Mouse (Mus musculus): ENCODE data around the gene Pigu. TPM values are rescaled to one million over a fixed set of nuclear protein-coding genes. Genes with fewer than 3 reads are reported as not detected.

The Pigu gene
- polyA plus RNA-seq, 1 experiment from 2014 or later = 56.3 TPM

DNA sequence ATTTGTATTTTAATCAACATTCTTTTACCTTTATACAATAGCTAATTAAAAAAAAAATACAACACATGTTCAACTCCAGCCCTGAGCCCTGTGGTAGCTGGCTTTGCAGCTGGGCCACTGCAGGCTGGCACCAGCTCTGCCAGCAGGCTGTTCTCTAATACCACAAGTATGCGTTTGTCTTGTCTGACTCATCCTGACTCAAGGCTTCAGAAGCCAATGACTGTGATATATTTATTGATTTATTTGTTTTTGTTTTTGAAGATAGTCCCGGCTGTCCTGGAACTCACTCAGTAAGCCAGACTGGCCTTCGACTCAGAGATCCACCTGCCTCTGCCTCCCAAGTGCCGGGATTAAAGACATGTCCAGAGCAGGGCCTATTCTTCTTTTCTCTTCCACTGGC is 63.3 kb downstream of the Pigu start:
- no peak overlapping the region for H3K4me3 ChIP-seq (ENCODE audit: low read depth, low read length)
- WGBS = 93% methylated on average over 4 of the region's 4 CpGs
- no peak for ATAC-seq (replicated peaks; ENCODE audit: low FRiP score)
- no peak overlapping the region for H3K27ac ChIP-seq (ENCODE audit: low read depth, low read length)
- H3K27me3 ChIP-seq (ENCODE audit: control insufficient read depth, insufficient read depth, low read length) = no peaks in the 10 kb centered on the region
- H3K4me1 ChIP-seq (replicated peaks; ENCODE audit: control insufficient read depth, insufficient read depth, low read length) = no peaks in the 10 kb centered on the region
- H3K36me3 ChIP-seq (ENCODE audit: control insufficient read depth, insufficient read depth, low read length) = peaks cover 10% of the 10 kb centered on the region; the same call in 1 of the 2 replicates
- no peak for DNase-seq (ENCODE audit: low spot score)
- H3K9me3 ChIP-seq (ENCODE audit: control insufficient read depth, low read length) = no peaks in the 10 kb centered on the region
- no peak overlapping the region for H3K4me2 ChIP-seq (ENCODE audit: low read depth, low read length, severe bottlenecking)
- no peak overlapping the region for H3K9ac ChIP-seq (ENCODE audit: low read length)

DNA sequence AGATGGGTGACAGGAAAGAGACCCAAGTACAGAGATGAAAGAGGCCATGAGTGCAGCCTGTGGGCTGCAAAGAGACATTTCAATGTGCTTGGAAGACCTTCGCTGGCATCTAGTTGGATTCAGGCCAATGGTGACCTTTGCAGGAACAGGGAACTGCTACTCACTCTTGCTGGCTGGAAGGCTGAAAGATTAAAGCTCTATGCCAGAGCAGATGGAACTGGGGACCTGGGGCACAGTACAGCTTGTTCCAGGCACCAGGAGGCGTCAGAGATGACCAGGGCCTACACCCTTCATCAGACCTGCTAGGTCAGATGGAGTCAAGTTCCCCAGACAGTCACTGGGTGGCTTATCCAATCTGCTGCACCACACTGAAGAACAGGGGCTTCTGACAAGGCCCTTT is 63.8 kb downstream of the Pigu start:
- H3K9ac ChIP-seq (ENCODE audit: low read length) = no peak overlapping the region
- H3K27me3 ChIP-seq (ENCODE audit: control insufficient read depth, insufficient read depth, low read length) = no peaks in the 10 kb centered on the region
- ATAC-seq (replicated peaks; ENCODE audit: low FRiP score) (no peak), DNase-seq (ENCODE audit: low spot score) (no peak)
- 87% methylated on average over 2 of the region's 2 CpGs for WGBS
- H3K4me3 ChIP-seq (ENCODE audit: low read depth, low read length) = no peak overlapping the region
- peaks cover 7% of the 10 kb centered on the region; the same call in 1 of the 2 replicates for H3K36me3 ChIP-seq (ENCODE audit: control insufficient read depth, insufficient read depth, low read length)
- H3K4me2 ChIP-seq (ENCODE audit: low read depth, low read length, severe bottlenecking) = no peak overlapping the region
- H3K4me1 ChIP-seq (replicated peaks; ENCODE audit: control insufficient read depth, insufficient read depth, low read length) = no peaks in the 10 kb centered on the region
- H3K27ac ChIP-seq (ENCODE audit: low read depth, low read length) = no peak overlapping the region
- H3K9me3 ChIP-seq (ENCODE audit: control insufficient read depth, low read length) = no peaks in the 10 kb centered on the region

DNA sequence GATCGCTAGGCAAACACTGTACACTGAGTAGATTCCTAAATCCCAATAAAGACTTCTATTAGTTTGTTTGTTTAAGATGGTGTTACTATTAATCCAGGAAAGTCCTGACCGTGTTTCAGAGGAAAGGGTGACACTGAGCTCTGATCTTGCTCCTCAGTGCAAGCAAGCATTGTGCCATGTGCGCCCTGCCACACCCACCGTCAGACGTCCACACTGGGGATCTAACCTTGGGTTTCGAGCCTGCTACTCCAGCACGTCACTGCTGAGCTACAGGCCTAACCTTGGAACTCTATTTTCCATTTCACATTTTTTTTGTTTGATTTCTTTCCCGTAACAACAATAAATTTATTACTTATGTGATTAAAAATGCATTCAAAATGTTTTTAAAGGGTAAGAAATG is 67.2 kb downstream of the Pigu start:
- no peak overlapping the region for H3K4me3 ChIP-seq (ENCODE audit: low read depth, low read length)
- ATAC-seq (replicated peaks; ENCODE audit: low FRiP score) (no peak), DNase-seq (ENCODE audit: low spot score) (no peak)
- WGBS = 92% methylated on average over 8 of the region's 8 CpGs
- H3K4me1 ChIP-seq (replicated peaks; ENCODE audit: control insufficient read depth, insufficient read depth, low read length) = no peaks in the 10 kb centered on the region
- no peaks in the 10 kb centered on the region for H3K27me3 ChIP-seq (ENCODE audit: control insufficient read depth, insufficient read depth, low read length)
- H3K27ac ChIP-seq (ENCODE audit: low read depth, low read length) = no peak overlapping the region
- no peak overlapping the region for H3K9ac ChIP-seq (ENCODE audit: low read length)
- no peaks in the 10 kb centered on the region for H3K36me3 ChIP-seq (ENCODE audit: control insufficient read depth, insufficient read depth, low read length)
- no peak overlapping the region for H3K4me2 ChIP-seq (ENCODE audit: low read depth, low read length, severe bottlenecking)
- no peaks in the 10 kb centered on the region for H3K9me3 ChIP-seq (ENCODE audit: control insufficient read depth, low read length)

DNA sequence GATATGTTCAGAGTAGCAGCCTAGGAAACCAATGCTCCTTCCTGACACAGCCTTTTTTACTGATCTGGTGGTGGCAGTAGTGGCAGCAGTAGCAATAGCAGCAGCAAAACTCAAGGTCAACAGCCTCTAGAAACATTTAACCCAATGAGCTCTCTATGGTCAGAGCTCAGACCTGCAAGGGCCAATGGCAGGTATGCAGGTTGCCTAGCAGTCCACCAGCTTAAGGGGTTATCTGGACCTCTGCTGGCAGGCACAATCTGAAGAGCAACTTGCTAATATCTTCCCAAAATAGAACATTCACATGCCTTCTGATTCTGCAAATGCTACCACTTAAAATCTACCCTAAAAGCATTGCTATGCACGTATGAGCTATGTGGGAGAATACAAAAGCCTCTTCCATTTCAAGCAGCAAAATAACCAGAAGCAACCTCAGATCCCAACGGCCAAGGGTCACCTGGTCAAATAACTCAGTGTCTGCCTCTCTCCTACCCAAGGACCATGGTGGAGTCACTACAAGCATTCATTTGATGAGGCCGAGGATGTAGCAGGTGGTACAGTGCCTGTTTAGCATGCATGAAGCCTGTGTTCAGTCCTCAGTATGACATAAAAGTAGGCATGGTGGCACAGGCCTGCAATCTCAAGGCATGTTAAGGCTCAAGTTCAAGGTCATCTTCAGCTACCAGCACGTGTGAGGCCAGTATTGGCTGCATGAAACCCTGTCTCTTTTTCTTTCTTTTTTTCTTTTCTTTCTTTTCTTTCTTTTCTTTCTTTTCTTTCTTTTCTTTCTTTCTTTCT is 69.6 kb downstream of the Pigu start:
- Histone ChIP-seq H3K36me3 (ENCODE audit: control insufficient read depth, insufficient read depth, low read length) (no peaks in the 10 kb centered on the region), H3K4me1 (replicated peaks; ENCODE audit: control insufficient read depth, insufficient read depth, low read length) (no peaks in the 10 kb centered on the region), H3K27me3 (ENCODE audit: control insufficient read depth, insufficient read depth, low read length) (no peaks in the 10 kb centered on the region), H3K9ac (ENCODE audit: low read length) (no peak overlapping the region), H3K4me3 (ENCODE audit: low read depth, low read length) (no peak overlapping the region), H3K27ac (ENCODE audit: low read depth, low read length) (no peak overlapping the region), H3K9me3 (ENCODE audit: control insufficient read depth, low read length) (no peaks in the 10 kb centered on the region), H3K4me2 (ENCODE audit: low read depth, low read length, severe bottlenecking) (no peak overlapping the region)
- no peak for ATAC-seq (replicated peaks; ENCODE audit: low FRiP score)
- 89% methylated on average over 4 of the region's 4 CpGs for WGBS
- no peak for DNase-seq (ENCODE audit: low spot score)

DNA sequence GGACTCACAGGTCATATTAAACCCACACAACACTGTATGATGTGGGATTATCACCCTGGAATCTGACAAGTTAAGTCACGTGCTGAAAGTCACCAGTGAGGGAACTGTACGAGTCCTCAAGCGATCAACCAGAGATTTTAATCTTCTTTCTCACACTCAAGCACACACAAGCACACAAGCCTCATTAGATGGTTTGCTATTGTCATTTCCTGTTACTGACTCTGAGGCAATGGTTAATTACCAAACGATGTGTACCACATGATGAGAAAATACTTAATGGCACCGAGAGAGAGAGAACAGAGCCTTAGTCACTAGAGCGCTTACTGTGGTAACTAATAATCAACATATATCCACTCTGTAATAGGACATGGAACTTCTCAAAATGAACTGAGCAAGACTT is 71.5 kb downstream of the Pigu start:
- Histone ChIP-seq H3K9me3 (ENCODE audit: control insufficient read depth, low read length) (no peaks in the 10 kb centered on the region), H3K9ac (ENCODE audit: low read length) (no peak overlapping the region), H3K27ac (ENCODE audit: low read depth, low read length) (no peak overlapping the region), H3K27me3 (ENCODE audit: control insufficient read depth, insufficient read depth, low read length) (no peaks in the 10 kb centered on the region), H3K4me3 (ENCODE audit: low read depth, low read length) (no peak overlapping the region), H3K36me3 (ENCODE audit: control insufficient read depth, insufficient read depth, low read length) (no peaks in the 10 kb centered on the region), H3K4me1 (replicated peaks; ENCODE audit: control insufficient read depth, insufficient read depth, low read length) (no peaks in the 10 kb centered on the region), H3K4me2 (ENCODE audit: low read depth, low read length, severe bottlenecking) (no peak overlapping the region)
- 88% methylated on average over 6 of the region's 6 CpGs for WGBS
- no peak for DNase-seq (ENCODE audit: low spot score)
- ATAC-seq (replicated peaks; ENCODE audit: low FRiP score) = no peak

DNA sequence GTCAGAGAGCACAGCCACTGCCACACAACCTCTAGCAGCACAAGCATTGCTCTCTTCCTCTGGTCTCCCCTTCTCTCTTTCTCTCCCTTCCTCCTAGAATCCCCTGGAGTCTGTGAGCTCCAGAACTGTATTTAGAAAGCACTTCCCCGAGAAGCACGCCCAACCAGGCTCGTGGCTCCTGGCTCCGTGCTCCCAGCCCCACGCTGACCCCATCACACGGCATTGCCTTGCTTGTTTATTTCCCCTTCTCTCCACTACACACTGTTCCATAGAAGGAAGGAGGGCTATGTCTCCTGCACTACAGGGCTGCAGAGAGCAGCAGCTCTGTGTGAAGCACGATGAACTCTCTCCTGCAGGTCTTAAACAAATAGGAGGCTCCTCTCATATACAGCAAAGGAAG is 72.6 kb downstream of the Pigu start:
- Histone ChIP-seq H3K4me2 (ENCODE audit: low read depth, low read length, severe bottlenecking) (no peak overlapping the region), H3K4me3 (ENCODE audit: low read depth, low read length) (no peak overlapping the region), H3K9ac (ENCODE audit: low read length) (no peak overlapping the region), H3K4me1 (replicated peaks; ENCODE audit: control insufficient read depth, insufficient read depth, low read length) (no peaks in the 10 kb centered on the region), H3K9me3 (ENCODE audit: control insufficient read depth, low read length) (no peaks in the 10 kb centered on the region), H3K36me3 (ENCODE audit: control insufficient read depth, insufficient read depth, low read length) (no peaks in the 10 kb centered on the region), H3K27ac (ENCODE audit: low read depth, low read length) (no peak overlapping the region), H3K27me3 (ENCODE audit: control insufficient read depth, insufficient read depth, low read length) (no peaks in the 10 kb centered on the region)
- DNase-seq (ENCODE audit: low spot score) = no peak
- WGBS = 91% methylated on average over 7 of the region's 7 CpGs
- no peak for ATAC-seq (replicated peaks; ENCODE audit: low FRiP score)

DNA sequence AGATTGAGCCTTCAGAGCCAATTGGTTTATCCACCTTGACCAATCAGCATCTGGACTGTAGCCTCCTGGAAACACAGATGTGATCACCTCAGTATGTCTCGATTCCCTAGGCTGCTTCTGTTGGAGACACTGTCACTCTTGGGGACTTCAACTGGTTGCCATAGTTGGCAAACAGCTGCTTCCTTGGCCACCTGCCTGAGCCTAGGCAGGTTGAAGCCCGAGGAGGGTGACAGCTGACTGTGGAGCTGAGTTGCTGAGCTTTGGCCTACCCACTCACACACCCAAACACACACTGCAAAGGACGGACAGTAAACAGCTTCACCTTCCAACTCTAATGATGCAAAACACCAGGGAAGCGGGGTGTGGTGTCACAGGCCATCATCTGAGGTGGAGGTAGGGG is 73.4 kb downstream of the Pigu start:
- Histone ChIP-seq H3K36me3 (ENCODE audit: control insufficient read depth, insufficient read depth, low read length) (no peaks in the 10 kb centered on the region), H3K9ac (ENCODE audit: low read length) (no peak overlapping the region), H3K4me2 (ENCODE audit: low read depth, low read length, severe bottlenecking) (no peak overlapping the region), H3K27me3 (ENCODE audit: control insufficient read depth, insufficient read depth, low read length) (no peaks in the 10 kb centered on the region), H3K9me3 (ENCODE audit: control insufficient read depth, low read length) (no peaks in the 10 kb centered on the region), H3K4me1 (replicated peaks; ENCODE audit: control insufficient read depth, insufficient read depth, low read length) (no peaks in the 10 kb centered on the region), H3K27ac (ENCODE audit: low read depth, low read length) (no peak overlapping the region), H3K4me3 (ENCODE audit: low read depth, low read length) (no peak overlapping the region)
- 94% methylated on average over 4 of the region's 4 CpGs for WGBS
- ATAC-seq (replicated peaks; ENCODE audit: low FRiP score) (no peak), DNase-seq (ENCODE audit: low spot score) (no peak)

DNA sequence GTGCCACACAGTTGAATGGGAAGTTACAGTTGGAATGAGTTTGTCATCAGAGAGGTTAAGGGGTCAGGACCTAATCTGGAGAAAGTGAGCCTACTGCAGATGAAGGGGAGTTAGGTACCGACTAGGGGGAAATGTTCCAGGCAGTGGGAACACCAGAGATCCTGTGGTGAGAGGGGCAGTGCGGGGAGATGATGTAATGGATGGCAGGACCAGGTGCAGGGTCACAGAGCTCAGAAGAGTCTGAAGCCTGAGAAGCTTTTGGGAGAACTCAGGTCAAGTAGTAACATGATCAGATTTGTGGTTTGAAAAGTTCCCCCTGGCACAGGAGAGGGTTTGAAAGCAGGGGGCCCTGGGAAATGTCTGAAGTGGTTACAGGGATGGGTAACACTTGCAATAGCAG is 77.1 kb downstream of the Pigu start:
- 68% methylated on average over 2 of the region's 2 CpGs for WGBS
- DNase-seq (ENCODE audit: low spot score) (no peak), ATAC-seq (replicated peaks; ENCODE audit: low FRiP score) (no peak)

DNA sequence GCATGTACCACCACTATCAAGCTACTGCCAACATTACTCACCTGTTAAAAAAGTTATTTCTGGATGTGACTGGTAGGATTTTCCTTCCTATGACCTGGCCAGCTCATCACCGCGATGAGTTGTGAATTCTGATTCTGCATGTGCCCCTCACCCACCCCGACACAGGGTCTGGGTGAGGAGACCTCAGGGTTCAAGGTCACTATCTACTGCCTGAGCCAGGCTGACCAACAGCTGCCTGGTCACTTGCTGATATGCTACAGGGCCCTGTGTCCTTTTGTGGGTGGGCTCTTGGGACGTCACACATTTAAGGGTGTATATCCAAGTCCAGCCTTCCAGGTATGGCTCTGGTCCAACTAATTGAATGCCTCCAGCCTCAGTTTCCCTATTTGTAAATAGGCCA is 78.1 kb downstream of the Pigu start:
- 0 out of 2 replicates have a peak, but pooled peaks cover 7% of the 10 kb centered on the region for H3K4me1 ChIP-seq (replicated peaks; ENCODE audit: control insufficient read depth, insufficient read depth, low read length)
- DNase-seq (ENCODE audit: low spot score) = no peak
- H3K27me3 ChIP-seq (ENCODE audit: control insufficient read depth, insufficient read depth, low read length) = no peaks in the 10 kb centered on the region
- no peak for ATAC-seq (replicated peaks; ENCODE audit: low FRiP score)
- no peak overlapping the region for H3K4me3 ChIP-seq (ENCODE audit: low read depth, low read length)
- no peaks in the 10 kb centered on the region for H3K9me3 ChIP-seq (ENCODE audit: control insufficient read depth, low read length)
- no peak overlapping the region for H3K9ac ChIP-seq (ENCODE audit: low read length)
- H3K36me3 ChIP-seq (ENCODE audit: control insufficient read depth, insufficient read depth, low read length) = no peaks in the 10 kb centered on the region; the same call in 1 of the 2 replicates
- WGBS = 87% methylated on average over 4 of the region's 4 CpGs
- no peak overlapping the region for H3K27ac ChIP-seq (ENCODE audit: low read depth, low read length)
- no peak overlapping the region for H3K4me2 ChIP-seq (ENCODE audit: low read depth, low read length, severe bottlenecking)

More for the DNA sequence above, 77.1 kb downstream of the Pigu start:
- Histone ChIP-seq H3K4me2 (ENCODE audit: low read depth, low read length, severe bottlenecking) (no peak overlapping the region), H3K9me3 (ENCODE audit: control insufficient read depth, low read length) (no peaks in the 10 kb centered on the region), H3K36me3 (ENCODE audit: control insufficient read depth, insufficient read depth, low read length) (no peaks in the 10 kb centered on the region; the same call in 1 of the 2 replicates), H3K4me3 (ENCODE audit: low read depth, low read length) (no peak overlapping the region), H3K27ac (ENCODE audit: low read depth, low read length) (no peak overlapping the region), H3K4me1 (replicated peaks; ENCODE audit: control insufficient read depth, insufficient read depth, low read length) (0 out of 2 replicates have a peak, but pooled peaks cover 7% of the 10 kb centered on the region), H3K9ac (ENCODE audit: low read length) (no peak overlapping the region), H3K27me3 (ENCODE audit: control insufficient read depth, insufficient read depth, low read length) (no peaks in the 10 kb centered on the region)

Data from forebrain, embryonic 11.5 days (tissue).